Mouse (Mus musculus) thymus, adult 2 months (tissue): ENCODE measurements around the gene Ucp3. TPM values are rescaled to one million over a fixed set of nuclear protein-coding genes. Genes with fewer than 3 reads are reported as not detected.

Experiments
- DNase-seq: peaks from one replicate; pipeline ENCODE4 v3.0.0; 2021
- H3K27ac ChIP-seq: fragments of 200-500 bp; 2 replicates; pipeline ENCODE4 v1.5.1; 2012; ENCODE audit warnings: low read length, control low read depth; ENCODE audit not compliant: control insufficient read depth, insufficient read depth
- H3K27me3 ChIP-seq: fragments of 200-500 bp; 2 replicates; pipeline ENCODE4 v1.6.1; 2012; ENCODE audit warnings: mild to moderate bottlenecking, low read length, moderate library complexity, mixed read lengths; ENCODE audit not compliant: control insufficient read depth, insufficient read depth
- H3K36me3 ChIP-seq: fragments of 200-500 bp; 2 replicates; pipeline ENCODE4 v1.6.1; 2012; ENCODE audit warnings: mild to moderate bottlenecking, low read length, moderate library complexity; ENCODE audit not compliant: control insufficient read depth, insufficient read depth
- H3K4me1 ChIP-seq: fragments of 200-500 bp; replicated peaks from 2 replicates; pipeline ENCODE4 v1.6.1; 2012; ENCODE audit warnings: low read length; ENCODE audit not compliant: control insufficient read depth, insufficient read depth
- H3K4me3 ChIP-seq: fragments of 200-500 bp; 2 replicates; pipeline ENCODE4 v1.5.1; 2012; ENCODE audit warnings: mild to moderate bottlenecking, low read length, control low read depth, moderate library complexity; ENCODE audit not compliant: control insufficient read depth, insufficient read depth
- CTCF ChIP-seq: fragments of 200-500 bp; IDR thresholded peaks from 2 replicates; pipeline ENCODE4 v1.5.1; 2012; ENCODE audit warnings: mild to moderate bottlenecking, control low read depth, low read length, moderate library complexity, borderline replicate concordance; ENCODE audit not compliant: control insufficient read depth, poor library complexity, insufficient read depth; ENCODE audit errors: extremely low read depth
- POLR2A ChIP-seq: fragments of 200-500 bp; IDR thresholded peaks from 2 replicates; pipeline ENCODE4 v1.6.1; 2012; ENCODE audit warnings: mild to moderate bottlenecking, low read length, control low read depth, moderate library complexity; ENCODE audit not compliant: control insufficient read depth, poor library complexity, insufficient read depth; ENCODE audit errors: extremely low read depth
- WGBS: fragments of 180-500 bp; shearing (Covaris S2); methylation state at CpG from one replicate; pipeline ENCODE4 v1.1.7; 2018; 5-methylcytosine and 5-hydroxymethylcytosine counted together
- polyA plus RNA-seq: library from polyadenylated mRNA; depleted of rRNA; stranded (reverse); fragments of >200 nt; gene quantifications from 2 replicates; pipeline ENCODE4 v1.2.3, GENCODE M21; 2012

Ucp3 gene
- polyA plus RNA-seq, 1 experiment: 7.0 TPM

- no peaks in the 10 kb centered on the region for H3K27me3 ChIP-seq
- DNase-seq: no peak
- TF ChIP-seq CTCF (no peak), POLR2A (no peak)
- H3K4me1 ChIP-seq: peaks cover 7% of the 10 kb centered on the region
- 97% methylated on average over 5 of the region's 5 CpGs for WGBS
- no peak overlapping the region for H3K27ac ChIP-seq
- no peak overlapping the region for H3K4me3 ChIP-seq
- H3K36me3 ChIP-seq: peaks cover 64% of the 10 kb centered on the region
Measured at GRCm38 (mm10) chr7:100446271-100446670, 26.5 kb upstream of the Ucp3 start.

GRCm38 (mm10) chr7:100448530-100448929 is 24.3 kb upstream of the Ucp3 start:
- H3K4me1 ChIP-seq: peaks cover 7% of the 10 kb centered on the region
- no peak for DNase-seq
- 96% methylated on average over 12 of the region's 12 CpGs for WGBS
- H3K36me3 ChIP-seq: peaks cover 61% of the 10 kb centered on the region
- no peaks in the 10 kb centered on the region for H3K27me3 ChIP-seq
- H3K4me3 ChIP-seq: no peak overlapping the region
- no peak for TF ChIP-seq CTCF
- TF ChIP-seq POLR2A: no peak
- no peak overlapping the region for H3K27ac ChIP-seq

GRCm38 (mm10) chr7:100448985-100449384 is 23.8 kb upstream of the Ucp3 start:
- whole genome bisulfite sequencing: 46% methylated on average over 3 of the region's 3 CpGs
- Histone ChIP-seq H3K4me1 (peaks cover 7% of the 10 kb centered on the region), H3K4me3 (no peak overlapping the region), H3K27ac (no peak overlapping the region), H3K27me3 (no peaks in the 10 kb centered on the region), H3K36me3 (peaks cover 58% of the 10 kb centered on the region)
- TF ChIP-seq POLR2A (no peak), CTCF (no peak)
- DNase-seq: no peak

- H3K27me3 ChIP-seq: no peaks in the 10 kb centered on the region
- TF ChIP-seq POLR2A (no peak), CTCF (no peak)
- no peak for DNase-seq
- no peaks in the 10 kb centered on the region for H3K4me1 ChIP-seq
- 97% methylated on average over 1 of the region's 1 CpGs for WGBS
- H3K4me3 ChIP-seq: no peak overlapping the region
- peaks cover 45% of the 10 kb centered on the region for H3K36me3 ChIP-seq
- no peak overlapping the region for H3K27ac ChIP-seq
Measured at GRCm38 (mm10) chr7:100458153-100458552, 14.6 kb upstream of the Ucp3 start.

GRCm38 (mm10) chr7:100459862-100460261 is 12.9 kb upstream of the Ucp3 start:
- H3K27ac ChIP-seq: no peak overlapping the region
- 97% methylated on average over 3 of the region's 3 CpGs for WGBS
- peaks cover 38% of the 10 kb centered on the region for H3K36me3 ChIP-seq
- H3K4me3 ChIP-seq: no peak overlapping the region
- no peak for DNase-seq
- H3K4me1 ChIP-seq: no peaks in the 10 kb centered on the region
- no peaks in the 10 kb centered on the region for H3K27me3 ChIP-seq
- TF ChIP-seq POLR2A (no peak), CTCF (no peak)

GRCm38 (mm10) chr7:100461621-100462151 is 11.1 kb upstream of the Ucp3 start:
- TF ChIP-seq CTCF (no peak), POLR2A (no peak)
- no peak overlapping the region for H3K4me3 ChIP-seq
- WGBS: 64% methylated on average over 6 of the region's 6 CpGs
- DNase-seq: no peak
- H3K27me3 ChIP-seq: no peaks in the 10 kb centered on the region
- no peak overlapping the region for H3K27ac ChIP-seq
- no peaks in the 10 kb centered on the region for H3K4me1 ChIP-seq
- peaks cover 22% of the 10 kb centered on the region; the same call in 1 of the 2 replicates for H3K36me3 ChIP-seq

GRCm38 (mm10) chr7:100463194-100463593 is 9.6 kb upstream of the Ucp3 start:
- H3K4me1 ChIP-seq: no peaks in the 10 kb centered on the region
- H3K36me3 ChIP-seq: peaks cover 18% of the 10 kb centered on the region; the same call in 1 of the 2 replicates
- no peak for DNase-seq
- H3K4me3 ChIP-seq: no peak overlapping the region
- H3K27ac ChIP-seq: no peak overlapping the region
- H3K27me3 ChIP-seq: no peaks in the 10 kb centered on the region
- TF ChIP-seq POLR2A (no peak), CTCF (no peak)
- 95% methylated on average over 9 of the region's 9 CpGs for WGBS
